Mouse (Mus musculus) liver, embryonic 11.5 days (tissue): ENCODE results near the gene Zbp1. TPM values are rescaled to one million over a fixed set of nuclear protein-coding genes. Genes with fewer than 3 reads are reported as not detected.

ENCODE experiments used
- ATAC-seq: fragments of 200-750 bp; cut with Nextera tagmentation; replicated peaks from 2 replicates; pipeline ENCODE4 v1.8.0; 2017; ENCODE audit warnings: moderate number of reproducible peaks, mild to moderate bottlenecking, moderate TSS enrichment, moderate library complexity; ENCODE audit not compliant: low FRiP score
- DNase-seq: peaks from one replicate; pipeline ENCODE4 v3.0.0-alpha.2; 2017; ENCODE audit warnings: low spot score
- H3K27ac ChIP-seq: fragments of 300-500 bp; sonication (generic); 2 replicates; pipeline ENCODE4 v1.5.1; 2014; ENCODE audit warnings: mild to moderate bottlenecking, low read depth, low read length, control low read depth
- H3K27me3 ChIP-seq: fragments of 300-500 bp; sonication (generic); replicated peaks from 2 replicates; pipeline ENCODE4 v1.6.1; 2014; ENCODE audit warnings: low read length, mixed read lengths; ENCODE audit not compliant: control insufficient read depth, insufficient read depth
- H3K36me3 ChIP-seq: fragments of 300-500 bp; sonication (generic); 2 replicates; pipeline ENCODE4 v1.6.1; 2014; ENCODE audit warnings: mild to moderate bottlenecking, low read length, moderate library complexity, mixed read lengths; ENCODE audit not compliant: control insufficient read depth, insufficient read depth
- H3K4me1 ChIP-seq: fragments of 300-500 bp; sonication (generic); replicated peaks from 2 replicates; pipeline ENCODE4 v1.6.1; 2014; ENCODE audit warnings: low read length, mixed read lengths; ENCODE audit not compliant: control insufficient read depth, insufficient read depth
- H3K4me2 ChIP-seq: fragments of 300-500 bp; sonication (generic); 2 replicates; pipeline ENCODE4 v1.6.1; 2014; ENCODE audit warnings: mild to moderate bottlenecking, control low read depth, moderate library complexity
- H3K4me3 ChIP-seq: fragments of 300-500 bp; sonication (generic); 2 replicates; pipeline ENCODE4 v1.5.1; 2014; ENCODE audit warnings: low read depth, low read length, control low read depth
- H3K9ac ChIP-seq: fragments of 300-500 bp; sonication (generic); 2 replicates; pipeline ENCODE4 v1.6.1; 2014; ENCODE audit warnings: low read depth, low read length, control low read depth
- H3K9me3 ChIP-seq: fragments of 300-500 bp; sonication (generic); 2 replicates; pipeline ENCODE4 v1.6.1; 2016; ENCODE audit warnings: low read length, inconsistent platforms, mixed read lengths; ENCODE audit not compliant: control insufficient read depth
- WGBS: fragments of 180-500 bp; shearing (Covaris S2); extraction: QIAGEN DNeasy Blood & Tissue Kit; methylation state at CpG from one replicate; pipeline ENCODE4 v1.1.7; 2014; 5-methylcytosine and 5-hydroxymethylcytosine counted together
- polyA plus RNA-seq: library from polyadenylated mRNA; unstranded; fragments of >200 nt; fragmentation: Nextera tagmentation; extraction: Ambion mirVana; gene quantifications from 2 replicates; pipeline ENCODE4 v1.2.1, GENCODE M21; 2014

Gene Zbp1
- polyA plus RNA-seq, 1 experiment from 2014 or later = not detected

- Histone ChIP-seq H3K9me3 (no peaks in the 10 kb centered on the region), H3K27ac (no peak overlapping the region), H3K36me3 (no peaks in the 10 kb centered on the region), H3K4me3 (no peak overlapping the region), H3K27me3 (no peaks in the 10 kb centered on the region; the same call in 1 of the 2 replicates), H3K4me2 (no peak overlapping the region), H3K4me1 (peaks cover 6% of the 10 kb centered on the region; the same call in 1 of the 2 replicates), H3K9ac (no peak overlapping the region)
- ATAC-seq = no peak
- 43% methylated on average over 9 of the region's 9 CpGs for WGBS
- DNase-seq = no peak
Measured at GRCm38 (mm10) chr2:173258459-173259091, 39.9 kb upstream of the Zbp1 start.

- Histone ChIP-seq H3K4me2 (no peak overlapping the region), H3K36me3 (no peaks in the 10 kb centered on the region), H3K27me3 (no peaks in the 10 kb centered on the region; the same call in 1 of the 2 replicates), H3K27ac (no peak overlapping the region), H3K4me3 (no peak overlapping the region), H3K9ac (no peak overlapping the region), H3K9me3 (no peaks in the 10 kb centered on the region), H3K4me1 (peaks cover 8% of the 10 kb centered on the region; the same call in 1 of the 2 replicates)
- no peak for ATAC-seq
- DNase-seq = no peak
- WGBS = 54% methylated on average over 7 of the region's 7 CpGs
Measured at GRCm38 (mm10) chr2:173257610-173258009, 38.9 kb upstream of the Zbp1 start.

GRCm38 (mm10) chr2:173256552-173256949 lies 37.8 kb upstream of the Zbp1 start:
- H3K9ac ChIP-seq = no peak overlapping the region
- DNase-seq (no peak), ATAC-seq (no peak)
- H3K4me2 ChIP-seq = no peak overlapping the region
- peaks cover 8% of the 10 kb centered on the region; the same call in 1 of the 2 replicates for H3K4me1 ChIP-seq
- no peak overlapping the region for H3K27ac ChIP-seq
- WGBS = 61% methylated on average over 4 of the region's 4 CpGs
- no peaks in the 10 kb centered on the region; the same call in 1 of the 2 replicates for H3K27me3 ChIP-seq
- H3K4me3 ChIP-seq = no peak overlapping the region
- H3K9me3 ChIP-seq = no peaks in the 10 kb centered on the region
- no peaks in the 10 kb centered on the region for H3K36me3 ChIP-seq

DNA sequence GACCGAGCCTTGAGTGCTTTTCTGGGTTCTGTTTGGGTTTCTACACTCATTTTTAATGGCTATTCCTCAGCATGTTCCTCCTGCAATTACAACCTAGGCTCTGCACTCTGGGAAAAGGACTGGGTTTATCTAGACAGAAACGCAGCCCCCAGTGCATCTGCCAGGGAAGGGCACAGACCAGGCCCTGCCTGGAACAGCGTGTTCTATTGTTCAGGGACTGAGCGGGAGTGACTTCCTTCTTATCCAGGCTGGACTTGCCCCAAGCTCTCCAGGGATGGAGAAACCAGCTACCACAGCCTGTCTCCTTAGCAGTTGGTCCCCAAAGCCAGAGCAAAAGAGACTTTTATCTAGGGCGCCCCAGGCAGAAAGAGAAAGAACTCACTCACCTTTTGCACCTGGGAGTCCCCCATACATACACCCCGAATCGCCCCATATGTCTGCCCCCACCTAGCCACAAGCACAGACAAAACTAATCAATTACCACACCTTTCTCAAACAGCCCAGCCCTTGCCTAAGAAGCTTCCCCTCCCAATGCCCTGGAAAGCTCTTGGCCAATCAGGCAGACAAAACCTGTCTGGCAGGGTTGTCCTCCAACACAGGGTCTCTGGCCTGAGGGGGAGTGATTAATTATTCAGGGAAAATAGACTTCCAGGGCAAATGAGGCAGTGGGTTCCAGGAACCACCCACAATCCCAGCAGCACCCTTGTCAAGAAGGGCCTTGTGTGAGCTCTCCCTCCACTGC lies 37.3 kb upstream of the Zbp1 start:
- peaks cover 8% of the 10 kb centered on the region; the same call in 1 of the 2 replicates for H3K4me1 ChIP-seq

DNA sequence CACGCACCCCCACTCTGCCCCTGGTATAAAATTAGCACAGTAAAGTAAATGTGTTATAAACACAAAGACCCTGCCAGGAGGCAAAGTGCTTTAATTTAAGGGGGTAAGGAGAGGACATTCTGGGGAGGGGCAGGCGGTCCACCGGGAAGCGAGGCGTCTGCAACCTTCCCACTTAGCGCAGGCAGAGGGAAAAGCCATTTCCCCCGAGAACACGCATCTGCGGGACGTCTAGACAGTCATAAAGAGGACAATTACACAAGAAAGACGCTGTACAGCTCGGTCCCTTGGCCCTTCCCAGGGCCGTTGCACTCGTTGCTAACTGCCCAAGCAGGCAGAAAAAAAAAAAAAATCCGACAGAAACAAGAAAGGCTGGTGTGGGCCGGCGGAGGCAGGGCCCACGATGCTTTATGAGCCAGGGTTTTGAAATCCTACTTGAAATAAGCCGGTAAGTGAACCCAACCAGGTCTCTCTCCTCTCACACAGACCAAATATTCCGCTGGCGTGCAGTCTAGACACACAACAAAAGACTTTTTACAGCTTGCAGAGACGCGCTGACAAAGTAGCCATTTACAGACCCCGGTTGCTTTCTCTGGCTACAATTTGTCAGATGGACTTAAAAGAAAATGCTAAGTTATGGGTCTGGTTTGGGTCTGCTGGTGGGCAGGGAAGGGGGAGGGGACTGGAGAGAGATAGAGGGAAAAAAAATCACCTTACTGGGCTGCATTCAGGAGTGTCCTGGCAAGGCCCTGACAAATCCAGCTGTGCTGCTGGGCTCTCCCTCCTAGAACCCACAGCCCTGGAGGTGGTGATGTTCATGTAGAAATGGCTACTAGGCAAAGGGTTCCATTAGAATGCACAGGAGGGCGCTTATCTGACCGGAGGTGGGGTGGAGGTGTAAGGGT lies 35.3 kb upstream of the Zbp1 start:
- H3K4me2 ChIP-seq = no peak overlapping the region
- H3K9ac ChIP-seq = no peak overlapping the region
- no peak; the same call in 1 of the 2 replicates for ATAC-seq

More for the DNA sequence above, 37.3 kb upstream of the Zbp1 start:
- H3K36me3 ChIP-seq = no peaks in the 10 kb centered on the region
- no peaks in the 10 kb centered on the region for H3K9me3 ChIP-seq
- 64% methylated on average over 7 of the region's 7 CpGs for WGBS
- no peak overlapping the region for H3K4me3 ChIP-seq
- no peaks in the 10 kb centered on the region; the same call in 1 of the 2 replicates for H3K27me3 ChIP-seq
- ATAC-seq (no peak), DNase-seq (no peak)
- no peak overlapping the region for H3K27ac ChIP-seq
- no peak overlapping the region for H3K9ac ChIP-seq
- H3K4me2 ChIP-seq = no peak overlapping the region

DNA sequence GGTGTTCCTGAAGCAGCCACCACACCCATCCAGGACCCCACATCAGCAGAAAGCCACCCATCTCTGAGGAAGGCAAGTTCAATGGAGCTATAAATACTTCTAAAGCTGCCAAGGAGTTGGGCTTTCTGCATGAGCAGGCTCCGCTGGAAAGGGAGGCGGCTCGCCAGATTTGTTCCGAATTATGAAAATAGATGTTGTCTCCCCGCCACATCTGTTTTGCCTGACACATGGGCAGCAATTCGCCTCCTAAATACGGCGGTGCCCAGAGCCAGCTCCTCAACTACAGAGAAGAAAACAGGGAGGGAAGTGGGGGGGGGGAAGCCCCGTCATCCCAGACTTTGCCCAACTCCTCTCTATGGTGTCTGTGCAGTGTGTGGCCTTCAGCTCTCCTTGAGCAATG lies 33.0 kb upstream of the Zbp1 start:
- no peak overlapping the region for H3K4me3 ChIP-seq
- H3K36me3 ChIP-seq = no peaks in the 10 kb centered on the region
- ATAC-seq (no peak), DNase-seq (no peak)
- H3K4me1 ChIP-seq = peaks cover 8% of the 10 kb centered on the region; the same call in 1 of the 2 replicates
- H3K27ac ChIP-seq = no peak overlapping the region
- no peak overlapping the region for H3K9ac ChIP-seq
- peaks cover 6% of the 10 kb centered on the region; the same call in 1 of the 2 replicates for H3K27me3 ChIP-seq
- H3K4me2 ChIP-seq = no peak overlapping the region
- WGBS = 72% methylated on average over 9 of the region's 9 CpGs
- H3K9me3 ChIP-seq = no peaks in the 10 kb centered on the region

More for the DNA sequence above, 35.3 kb upstream of the Zbp1 start:
- H3K4me3 ChIP-seq = no peak overlapping the region
- H3K27me3 ChIP-seq = no peaks in the 10 kb centered on the region; the same call in 1 of the 2 replicates
- no peak overlapping the region; the same call in 1 of the 2 replicates for H3K27ac ChIP-seq
- no peaks in the 10 kb centered on the region for H3K36me3 ChIP-seq
- no peaks in the 10 kb centered on the region for H3K9me3 ChIP-seq
- 50% methylated on average over 26 of the region's 26 CpGs for WGBS
- H3K4me1 ChIP-seq = peaks cover 8% of the 10 kb centered on the region; the same call in 1 of the 2 replicates
- no peak for DNase-seq

DNA sequence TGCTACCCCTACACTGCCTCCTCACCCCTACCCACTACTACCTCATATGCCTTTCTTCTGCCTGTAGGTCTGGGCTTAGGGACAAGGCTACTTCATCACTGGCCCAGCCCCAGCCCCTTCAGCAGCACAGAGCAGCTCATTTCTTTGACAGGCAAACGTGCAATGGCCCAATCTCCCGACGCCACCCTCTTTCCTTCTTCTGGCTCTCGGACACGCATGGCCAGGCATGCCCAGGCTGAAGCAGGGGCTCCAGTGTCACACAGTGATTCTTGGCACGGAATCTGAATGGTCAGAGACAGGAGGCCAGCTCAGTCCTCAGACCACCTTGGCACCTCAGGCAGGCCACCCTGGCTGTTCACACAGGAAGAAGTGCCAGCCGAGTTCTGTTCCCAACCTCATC lies 32.4 kb upstream of the Zbp1 start:
- H3K27me3 ChIP-seq = peaks cover 6% of the 10 kb centered on the region; the same call in 1 of the 2 replicates

GRCm38 (mm10) chr2:173250411-173250810 lies 31.7 kb upstream of the Zbp1 start:
- H3K9ac ChIP-seq = no peak overlapping the region
- no peak overlapping the region for H3K4me3 ChIP-seq
- no peaks in the 10 kb centered on the region for H3K36me3 ChIP-seq
- H3K9me3 ChIP-seq = no peaks in the 10 kb centered on the region
- DNase-seq (no peak), ATAC-seq (no peak)
- peaks cover 6% of the 10 kb centered on the region; the same call in 1 of the 2 replicates for H3K27me3 ChIP-seq
- WGBS = 30% methylated on average over 2 of the region's 2 CpGs
- no peak overlapping the region for H3K27ac ChIP-seq
- no peak overlapping the region for H3K4me2 ChIP-seq
- H3K4me1 ChIP-seq = peaks cover 8% of the 10 kb centered on the region; the same call in 1 of the 2 replicates

More for the DNA sequence above, 32.4 kb upstream of the Zbp1 start:
- 52% methylated on average over 7 of the region's 7 CpGs for WGBS
- peaks cover 8% of the 10 kb centered on the region; the same call in 1 of the 2 replicates for H3K4me1 ChIP-seq
- no peak overlapping the region for H3K27ac ChIP-seq
- no peaks in the 10 kb centered on the region for H3K9me3 ChIP-seq
- no peak overlapping the region for H3K9ac ChIP-seq
- H3K4me3 ChIP-seq = no peak overlapping the region
- H3K36me3 ChIP-seq = no peaks in the 10 kb centered on the region
- ATAC-seq (no peak), DNase-seq (no peak)
- H3K4me2 ChIP-seq = no peak overlapping the region
